Mouse (Mus musculus) adrenal gland, postnatal 10 days (tissue): ENCODE measurements around the gene Lmcd1. TPM values are rescaled to one million over a fixed set of nuclear protein-coding genes. Genes with fewer than 3 reads are reported as not detected.

Source experiments
- DNase-seq: peaks from one replicate; pipeline ENCODE4 v3.0.0; 2021; ENCODE audit warnings: mixed read lengths
- total RNA-seq, 2 experiments: library from RNA; stranded (reverse); gene quantifications; 2 replicates each; pipeline ENCODE4 v1.2.3; 2021

Lmcd1 gene
- total RNA-seq, 2 experiments from 2014 or later, result 12.8 to 18.1 TPM

- DNase-seq, result no peak
Measured at GRCm38 (mm10) chr6:112359341-112359740, 85.8 kb downstream of the Lmcd1 start.

- no peak for DNase-seq
Measured at GRCm38 (mm10) chr6:112360676-112361075, 87.1 kb downstream of the Lmcd1 start.

GRCm38 (mm10) chr6:112362349-112362958 is 88.9 kb downstream of the Lmcd1 start:
- peak; percentile 86 for DNase-seq

- DNase-seq, result peak; percentile 65
Measured at GRCm38 (mm10) chr6:112364581-112364980, 91.0 kb downstream of the Lmcd1 start.

GRCm38 (mm10) chr6:112365294-112365693 is 91.7 kb downstream of the Lmcd1 start:
- no peak for DNase-seq

- peak; percentile 42 for DNase-seq
Measured at GRCm38 (mm10) chr6:112373886-112374585, 100.5 kb downstream of the Lmcd1 start.

GRCm38 (mm10) chr6:112375661-112376392 is 102.3 kb downstream of the Lmcd1 start:
- DNase-seq, result no peak

GRCm38 (mm10) chr6:112379054-112379453 is 105.5 kb downstream of the Lmcd1 start:
- DNase-seq, result no peak

Other genes starting within 250 kb of the Lmcd1 start
- gene Ssu2, start 114.3 kb downstream of the Lmcd1 start, total RNA-seq, result 1 to 10 TPM; 2.3 to 3.0 TPM
- gene Cav3, start 185.7 kb downstream of the Lmcd1 start, total RNA-seq, result 10 to 100 TPM in 1 of 2 experiments, 1 to 10 TPM in 1; 4.2 to 11.3 TPM
- gene Oxtr, start 216.2 kb downstream of the Lmcd1 start, total RNA-seq, result 10 to 100 TPM; 38.6 to 39.8 TPM